Mouse (Mus musculus) cerebellum, adult 2 months (tissue): ENCODE results near the gene Snx17. TPM values are rescaled to one million over a fixed set of nuclear protein-coding genes. Genes with fewer than 3 reads are reported as not detected.

ENCODE experiments used
- DNase-seq, 2 experiments: peaks; one replicate each; pipeline ENCODE4 v3.0.0; 2021
- H3K27ac ChIP-seq: fragments of 200-500 bp; 2 replicates; pipeline ENCODE4 v1.5.1; 2012; ENCODE audit warnings: low read length, control low read depth, inconsistent platforms; ENCODE audit not compliant: insufficient read depth
- H3K27me3 ChIP-seq: fragments of 200-500 bp; 2 replicates; pipeline ENCODE4 v1.6.1; 2012; ENCODE audit warnings: inconsistent platforms, mild to moderate bottlenecking, low read length, moderate library complexity; ENCODE audit not compliant: control insufficient read depth, insufficient read depth
- H3K4me1 ChIP-seq: fragments of 200-500 bp; 2 replicates; pipeline ENCODE4 v1.6.1; 2011; ENCODE audit warnings: low read length; ENCODE audit not compliant: control insufficient read depth, insufficient read depth
- H3K4me3 ChIP-seq: fragments of 200-500 bp; replicated peaks from 2 replicates; pipeline ENCODE3; 2011; ENCODE audit warnings: mild to moderate bottlenecking, low read depth, low read length, control low read depth; ENCODE audit not compliant: insufficient read depth
- CTCF ChIP-seq: fragments of 200-500 bp; IDR thresholded peaks from 2 replicates; pipeline ENCODE4 v1.5.1; 2011; ENCODE audit warnings: low read depth, mild to moderate bottlenecking, control low read depth, low read length, moderate library complexity, borderline replicate concordance; ENCODE audit not compliant: insufficient read depth
- POLR2A ChIP-seq: fragments of 200-500 bp; IDR thresholded peaks from 2 replicates; pipeline ENCODE4 v1.6.1; 2011; ENCODE audit warnings: low read length, control low read depth, borderline replicate concordance; ENCODE audit not compliant: insufficient read depth
- WGBS: fragments of 180-500 bp; shearing (Covaris S2); methylation state at CpG from one replicate; pipeline ENCODE4 v1.1.7; 2018; 5-methylcytosine and 5-hydroxymethylcytosine counted together
- polyA plus RNA-seq: library from polyadenylated mRNA; depleted of rRNA; stranded (reverse); fragments of >200 nt; gene quantifications from 2 replicates; pipeline ENCODE4 v1.2.3, GENCODE M21; 2012

Gene Snx17
- polyA plus RNA-seq, 1 experiment: 124 TPM

DNA sequence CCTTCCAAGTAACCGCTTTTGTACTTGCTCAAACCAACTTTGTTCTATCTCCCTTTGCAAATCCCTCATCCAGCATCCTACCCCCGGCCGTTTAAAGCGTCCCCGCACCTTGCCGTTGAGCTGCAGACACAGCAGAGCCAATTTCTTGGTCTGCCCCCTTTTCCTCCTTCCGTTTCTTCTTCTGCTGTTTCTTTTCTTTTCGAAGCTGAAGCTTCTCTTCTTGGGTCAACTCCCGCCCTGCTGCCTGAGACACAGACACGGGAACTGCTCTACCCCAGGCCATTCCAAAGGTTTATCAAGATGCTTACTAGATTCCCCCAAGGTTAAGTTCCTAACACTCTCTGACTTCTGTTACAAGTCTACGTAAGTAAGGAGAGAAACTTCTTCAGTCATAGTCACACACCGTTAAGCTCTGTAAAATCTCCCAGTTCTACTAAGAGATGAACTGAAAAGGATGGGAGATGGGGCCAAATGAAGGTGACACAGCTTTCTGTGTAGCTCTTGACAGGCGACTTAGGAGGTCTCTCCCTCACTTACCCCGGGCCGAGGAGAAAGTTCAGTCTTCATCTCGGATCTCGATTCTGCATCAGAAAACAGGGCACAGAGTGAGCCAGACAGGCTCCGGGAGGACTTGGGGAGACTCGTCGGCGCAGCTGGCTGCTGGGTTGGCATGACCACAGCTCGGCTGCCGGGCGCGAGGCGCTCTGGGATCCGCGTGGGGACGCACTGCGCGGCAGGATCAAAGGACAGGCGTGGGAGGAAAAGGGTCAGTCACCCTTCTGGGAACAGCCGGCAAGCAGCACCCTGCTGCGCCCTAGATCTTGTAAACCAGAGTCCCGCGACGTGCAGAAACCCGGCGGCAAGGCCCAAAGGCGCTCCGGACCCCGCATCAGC, 735 bp upstream of the Snx17 start:
- TF ChIP-seq CTCF: no peak
- no peak for TF ChIP-seq POLR2A
- 11% methylated on average over 42 of the region's 42 CpGs for WGBS
- Histone ChIP-seq H3K27ac (peak overlapping the region; percentile 74), H3K27me3 (no peaks in the 10 kb centered on the region), H3K4me3 (peak overlapping the region; percentile 90), H3K4me1 (peaks cover 4% of the 10 kb centered on the region; the same call in 1 of the 2 replicates)
- no peak for DNase-seq

DNA sequence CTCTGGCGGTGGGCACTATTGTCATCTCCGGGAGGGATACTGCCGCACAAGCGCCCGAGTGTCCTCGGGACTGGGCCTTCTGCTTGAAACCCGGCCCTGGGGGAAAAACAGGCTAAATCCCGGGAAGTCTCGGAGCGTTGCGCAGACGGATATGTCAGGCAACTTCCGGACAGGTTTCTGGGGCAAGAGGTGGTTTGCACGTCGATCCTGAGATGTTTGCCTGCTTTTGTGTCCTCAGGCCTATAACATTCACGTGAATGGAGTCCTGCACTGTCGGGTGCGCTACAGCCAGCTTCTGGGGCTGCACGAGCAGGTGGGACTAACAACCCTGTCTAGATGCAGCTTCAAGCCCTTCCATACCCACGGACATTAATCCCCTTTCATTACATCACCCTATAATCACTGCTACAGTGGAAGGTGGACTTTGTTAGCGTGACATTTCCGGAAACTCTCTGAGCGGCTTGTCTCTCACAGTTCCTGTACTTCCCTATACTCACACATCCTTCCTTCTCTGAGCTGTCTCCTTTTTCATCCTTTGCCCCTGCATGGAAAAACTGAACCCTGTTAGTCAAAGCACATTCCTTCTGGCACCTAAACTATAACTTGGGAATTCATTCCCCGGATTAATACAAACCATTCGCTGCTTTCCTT, 729 bp downstream of the Snx17 start:
- TF ChIP-seq POLR2A: no peak
- TF ChIP-seq CTCF: no peak
- 11% methylated on average over 25 of the region's 25 CpGs for WGBS
- H3K27ac ChIP-seq: peak overlapping the region; percentile 60
- H3K27me3 ChIP-seq: no peaks in the 10 kb centered on the region
- H3K4me1 ChIP-seq: peaks cover 4% of the 10 kb centered on the region; the same call in 1 of the 2 replicates
- DNase-seq: no peak
- peak overlapping the region; percentile 90 for H3K4me3 ChIP-seq

DNA sequence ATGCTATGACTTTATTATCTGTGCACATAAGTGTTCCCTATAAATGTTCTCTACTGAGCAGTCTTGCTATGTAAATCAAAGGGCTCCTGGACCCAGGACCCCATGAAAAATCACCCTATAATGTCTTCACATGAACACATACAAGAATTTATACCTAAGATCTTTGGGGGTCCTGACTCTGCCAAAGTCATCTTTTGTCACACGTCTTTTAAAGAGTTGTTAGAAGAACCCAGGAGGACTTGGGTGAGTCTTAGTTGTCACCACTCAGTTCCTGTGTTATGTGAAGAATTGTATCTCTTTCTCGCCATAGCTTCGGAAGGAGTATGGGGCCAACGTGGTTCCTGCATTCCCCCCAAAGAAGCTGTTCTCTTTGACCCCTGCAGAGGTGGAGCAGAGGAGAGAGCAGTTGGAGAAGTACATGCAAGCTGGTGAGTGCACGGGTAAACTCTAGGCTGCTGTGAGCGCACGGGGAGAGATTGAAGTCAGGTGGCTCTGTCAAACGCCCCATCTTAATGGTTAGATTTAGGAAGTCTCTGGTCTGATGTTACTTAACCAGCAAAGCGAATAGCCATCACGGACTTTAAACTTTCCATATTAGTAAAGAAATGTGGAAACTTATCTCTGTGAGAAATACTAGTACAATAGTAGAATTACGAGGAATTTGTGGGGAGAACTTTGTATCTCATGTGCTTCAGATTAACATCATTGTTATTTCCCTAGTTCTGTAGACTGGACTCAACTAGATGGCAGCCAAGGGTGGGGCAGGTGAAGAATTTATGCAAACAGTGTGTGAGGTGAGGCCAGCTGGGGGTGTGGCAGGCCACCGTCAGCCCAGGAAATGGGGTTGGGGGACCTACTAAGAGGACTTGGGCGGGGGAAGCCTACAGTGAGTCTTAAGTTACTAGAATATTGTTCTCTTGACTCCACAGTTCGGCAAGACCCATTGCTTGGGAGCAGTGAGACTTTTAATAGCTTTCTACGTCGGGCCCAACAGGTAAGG, 1.8 kb downstream of the Snx17 start:
- TF ChIP-seq POLR2A: no peak
- no peak for TF ChIP-seq CTCF
- no peaks in the 10 kb centered on the region for H3K27me3 ChIP-seq
- WGBS: 89% methylated on average over 16 of the region's 16 CpGs
- peaks cover 4% of the 10 kb centered on the region; the same call in 1 of the 2 replicates for H3K4me1 ChIP-seq
- H3K4me3 ChIP-seq: no peak overlapping the region
- no peak for DNase-seq
- H3K27ac ChIP-seq: no peak overlapping the region

- DNase-seq: no peak
- H3K4me3 ChIP-seq: no peak overlapping the region
- no peak overlapping the region for H3K27ac ChIP-seq
- peaks cover 4% of the 10 kb centered on the region; the same call in 1 of the 2 replicates for H3K4me1 ChIP-seq
- WGBS: 89% methylated on average over 4 of the region's 4 CpGs
- no peak for TF ChIP-seq POLR2A
- no peak for TF ChIP-seq CTCF
- H3K27me3 ChIP-seq: no peaks in the 10 kb centered on the region
These were observed 2.6 kb downstream of the Snx17 start for GRCm38 (mm10) chr5:31195671-31196070.

DNA sequence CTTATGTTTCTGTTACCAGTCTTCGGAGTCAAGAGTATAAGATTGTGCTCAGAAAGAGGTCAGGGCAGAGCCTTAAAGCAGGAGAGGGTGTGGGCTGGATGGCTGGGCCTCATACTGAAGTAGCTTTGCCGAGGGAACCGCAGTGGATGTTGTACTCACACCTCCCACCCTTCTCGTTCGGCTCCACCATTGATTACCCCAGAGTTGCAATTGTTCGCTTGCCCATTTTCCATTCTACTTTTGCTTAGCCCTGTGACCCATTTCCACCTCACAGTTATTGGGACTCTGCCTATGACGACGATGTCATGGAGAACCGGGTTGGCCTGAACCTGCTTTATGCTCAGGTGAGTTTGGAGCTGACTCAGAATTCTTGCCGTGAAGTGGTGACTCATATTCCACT, 3.2 kb downstream of the Snx17 start:
- H3K27ac ChIP-seq: no peak overlapping the region
- TF ChIP-seq CTCF: no peak
- no peak for TF ChIP-seq POLR2A
- DNase-seq: no peak
- peaks cover 3% of the 10 kb centered on the region; the same call in 1 of the 2 replicates for H3K4me1 ChIP-seq
- H3K27me3 ChIP-seq: no peaks in the 10 kb centered on the region
- H3K4me3 ChIP-seq: no peak overlapping the region
- WGBS: 82% methylated on average over 10 of the region's 10 CpGs

- H3K27ac ChIP-seq: no peak overlapping the region
These were observed 4.0 kb downstream of the Snx17 start for GRCm38 (mm10) chr5:31197072-31197471.

GRCm38 (mm10) chr5:31198170-31198569, 5.1 kb downstream of the Snx17 start:
- no peak overlapping the region for H3K4me3 ChIP-seq
- TF ChIP-seq CTCF (no peak), POLR2A (no peak)
- 57% methylated on average over 9 of the region's 9 CpGs for WGBS
- no peak overlapping the region for H3K27ac ChIP-seq
- no peak for DNase-seq
- no peaks in the 10 kb centered on the region for H3K27me3 ChIP-seq
- no peaks in the 10 kb centered on the region for H3K4me1 ChIP-seq

More at GRCm38 (mm10) chr5:31197072-31197471, 4.0 kb downstream of the Snx17 start:
- H3K4me1 ChIP-seq: no peaks in the 10 kb centered on the region
- no peak overlapping the region for H3K4me3 ChIP-seq
- no peak for TF ChIP-seq CTCF
- no peak for TF ChIP-seq POLR2A
- whole genome bisulfite sequencing: 90% methylated on average over 12 of the region's 12 CpGs
- no peak for DNase-seq
- no peaks in the 10 kb centered on the region for H3K27me3 ChIP-seq
